Mouse (Mus musculus): ENCODE results near the gene Gbp7.

GRCm38 (mm10) chr3:142577108-142577507, 47.0 kb downstream of the Gbp7 start:
- TF ChIP-seq CTCF (IDR thresholded peaks at IDR 0.05; ENCODE audit: borderline replicate concordance, insufficient read depth, low read length) (no peak), POLR2A (IDR thresholded peaks at IDR 0.05; ENCODE audit: low read depth, low read length) (no peak)
